Mouse (Mus musculus) MEL (cell line): ENCODE data around the gene Txndc8. TPM values are rescaled to one million over a fixed set of nuclear protein-coding genes. Genes with fewer than 3 reads are reported as not detected.

Experiments
- DNase-seq: peaks from one replicate; pipeline ENCODE4 v3.0.0; 2011; ENCODE audit warnings: low read depth, low spot score
- H3K27ac ChIP-seq: 2 replicates; pipeline ENCODE4 v1.5.1; 2012; ENCODE audit warnings: low read depth, mild to moderate bottlenecking, control low read depth, low read length, moderate library complexity; ENCODE audit not compliant: control insufficient read depth
- H3K27me3 ChIP-seq, 2 experiments: fragments of 150-350 bp in 1 of 2; sonication (generic) in 1 of 2; 2 replicates each; pipeline ENCODE4 v1.6.1; 2012; ENCODE audit warnings: low read length in 2 of 2, mild to moderate bottlenecking in 2 of 2, improper control_type of control experiment in 1 of 2, moderate library complexity in 1 of 2; ENCODE audit not compliant: insufficient read depth in 2 of 2, control insufficient read depth in 1 of 2
- H3K36me3 ChIP-seq, 2 experiments: 2 replicates each; pipeline ENCODE4 v1.6.1; 2012 to 2014; ENCODE audit warnings: low read length in 2 of 2, improper control_type of control experiment in 1 of 2, inconsistent platforms in 1 of 2, mild to moderate bottlenecking in 1 of 2; ENCODE audit not compliant: insufficient read depth in 2 of 2, control insufficient read depth in 1 of 2
- H3K4me1 ChIP-seq, 2 experiments: fragments of 150-350 bp in 1 of 2; sonication (generic) in 1 of 2; 2 replicates each; pipeline ENCODE4 v1.6.1; 2012; ENCODE audit warnings: low read length in 2 of 2, improper control_type of control experiment in 1 of 2, mild to moderate bottlenecking in 1 of 2; ENCODE audit not compliant: insufficient read depth in 2 of 2, control insufficient read depth in 1 of 2
- H3K4me3 ChIP-seq, 2 experiments: fragments of 150-350 bp in 1 of 2; sonication (generic) in 1 of 2; 2 replicates each; pipeline ENCODE4 v1.5.1; 2012; ENCODE audit warnings: low read depth in 2 of 2, low read length in 2 of 2, mild to moderate bottlenecking in 2 of 2, moderate library complexity in 2 of 2, control low read depth in 1 of 2, improper control_type of control experiment in 1 of 2; ENCODE audit not compliant: control insufficient read depth in 1 of 2, insufficient read depth in 1 of 2
- H3K79me2 ChIP-seq: 2 replicates; pipeline ENCODE4 v1.6.1; 2012; ENCODE audit warnings: mild to moderate bottlenecking, low read length, moderate library complexity; ENCODE audit not compliant: control insufficient read depth, poor library complexity, insufficient read depth
- H3K9ac ChIP-seq: 2 replicates; pipeline ENCODE4 v1.6.1; 2012; ENCODE audit warnings: low read depth, mild to moderate bottlenecking, control low read depth, low read length, moderate library complexity; ENCODE audit not compliant: control insufficient read depth, poor library complexity, severe bottlenecking
- H3K9me3 ChIP-seq: fragments of 150-350 bp; sonication (generic); replicated peaks from 2 replicates; pipeline ENCODE4 v1.6.1; 2012; ENCODE audit warnings: mild to moderate bottlenecking, low read length, improper control_type of control experiment, moderate library complexity; ENCODE audit not compliant: insufficient read depth
- BHLHE40 ChIP-seq: IDR thresholded peaks from 2 replicates; pipeline ENCODE4 v1.6.1; 2012; ENCODE audit warnings: low read depth, mild to moderate bottlenecking, inconsistent platforms, low read length, improper control_type of control experiment, borderline replicate concordance
- CHD1 ChIP-seq: IDR thresholded peaks from 2 replicates; pipeline ENCODE4 v1.6.1; 2012; ENCODE audit warnings: low read depth, mild to moderate bottlenecking, inconsistent platforms, low read length, improper control_type of control experiment
- CTCF ChIP-seq, 3 experiments: IDR thresholded peaks in 2 of 3; conservative IDR thresholded peaks in 1 of 3; 2 replicates each; pipeline ENCODE4 v1.5.1; 2011 to 2012; ENCODE audit warnings: low read length in 3 of 3, low read depth in 2 of 3, mild to moderate bottlenecking in 2 of 3, improper control_type of control experiment in 1 of 3, inconsistent platforms in 1 of 3, mixed read lengths in 1 of 3, moderate library complexity in 1 of 3; ENCODE audit not compliant: control insufficient read depth in 1 of 3, insufficient read depth in 1 of 3, poor library complexity in 1 of 3, severe bottlenecking in 1 of 3
- E2F4 ChIP-seq: IDR thresholded peaks from 2 replicates; pipeline ENCODE4 v1.6.1; 2011; ENCODE audit warnings: low read depth, low read length, improper control_type of control experiment, borderline replicate concordance
- EP300 ChIP-seq, 2 experiments: IDR thresholded peaks; 2 replicates each; pipeline ENCODE4 v1.6.1; 2011; ENCODE audit warnings: improper control_type of control experiment in 2 of 2, low read length in 2 of 2, low read depth in 1 of 2, mild to moderate bottlenecking in 1 of 2
- GABPA ChIP-seq: IDR thresholded peaks from 2 replicates; pipeline ENCODE4 v1.6.1; 2012; ENCODE audit warnings: low read depth, mild to moderate bottlenecking, inconsistent platforms, low read length, improper control_type of control experiment, moderate library complexity
- HCFC1 ChIP-seq: IDR thresholded peaks from 2 replicates; pipeline ENCODE4 v1.6.1; 2012; ENCODE audit warnings: low read depth, mild to moderate bottlenecking, inconsistent platforms, low read length, improper control_type of control experiment, moderate library complexity
- JUND ChIP-seq: IDR thresholded peaks from 2 replicates; pipeline ENCODE4 v1.6.1; 2011; ENCODE audit warnings: low read depth, mild to moderate bottlenecking, improper control_type of control experiment, low read length
- KAT2A ChIP-seq: conservative IDR thresholded peaks from 2 replicates; pipeline ENCODE4 v1.6.1; 2012; ENCODE audit warnings: low read depth, low read length, improper control_type of control experiment, inconsistent platforms
- MAFK ChIP-seq: IDR thresholded peaks from 2 replicates; pipeline ENCODE4 v1.6.1; 2011; ENCODE audit warnings: low read depth, mild to moderate bottlenecking, low read length, improper control_type of control experiment, borderline replicate concordance
- MAX ChIP-seq: IDR thresholded peaks from 2 replicates; pipeline ENCODE4 v1.6.1; 2011; ENCODE audit warnings: low read length, improper control_type of control experiment
- MAZ ChIP-seq: IDR thresholded peaks from 2 replicates; pipeline ENCODE4 v1.6.1; 2012; ENCODE audit warnings: low read depth, mild to moderate bottlenecking, inconsistent platforms, low read length, improper control_type of control experiment
- MXI1 ChIP-seq: IDR thresholded peaks from 2 replicates; pipeline ENCODE4 v1.6.1; 2011; ENCODE audit warnings: mild to moderate bottlenecking, low read depth, low read length, improper control_type of control experiment
- MYB ChIP-seq: IDR thresholded peaks from 2 replicates; pipeline ENCODE4 v1.6.1; 2011; ENCODE audit warnings: mild to moderate bottlenecking, low read depth, low read length, improper control_type of control experiment
- NELFE ChIP-seq: IDR thresholded peaks from 2 replicates; pipeline ENCODE4 v1.6.1; 2011; ENCODE audit warnings: low read depth, low read length, improper control_type of control experiment
- NRF1 ChIP-seq: IDR thresholded peaks from 2 replicates; pipeline ENCODE4 v1.6.1; 2014; ENCODE audit warnings: low read depth, mild to moderate bottlenecking, inconsistent platforms, low read length, improper control_type of control experiment, moderate library complexity; ENCODE audit not compliant: poor library complexity, insufficient read depth, severe bottlenecking
- POLR2A ChIP-seq, 2 experiments: IDR thresholded peaks; 2 replicates each; pipeline ENCODE4 v1.6.1; 2011 to 2012; ENCODE audit warnings: low read length in 2 of 2, mild to moderate bottlenecking in 2 of 2, control low read depth in 1 of 2, improper control_type of control experiment in 1 of 2, low read depth in 1 of 2, moderate library complexity in 1 of 2; ENCODE audit not compliant: control insufficient read depth in 1 of 2, insufficient read depth in 1 of 2, poor library complexity in 1 of 2
- POLR2AphosphoS2 ChIP-seq: IDR thresholded peaks from 2 replicates; pipeline ENCODE4 v1.6.1; 2011; ENCODE audit warnings: low read length, improper control_type of control experiment
- POLR2AphosphoS5 ChIP-seq: IDR thresholded peaks from 2 replicates; pipeline ENCODE4 v1.6.1; 2012; ENCODE audit warnings: low read depth, borderline replicate concordance, mild to moderate bottlenecking, inconsistent platforms, low read length, moderate library complexity, mixed read lengths
- RAD21 ChIP-seq: IDR thresholded peaks from 2 replicates; pipeline ENCODE4 v1.6.1; 2011; ENCODE audit warnings: mild to moderate bottlenecking, low read depth, low read length, improper control_type of control experiment
- RCOR1 ChIP-seq: IDR thresholded peaks from 2 replicates; pipeline ENCODE4 v1.6.1; 2012; ENCODE audit warnings: low read depth, mild to moderate bottlenecking, inconsistent platforms, low read length, improper control_type of control experiment
- SMC3 ChIP-seq: IDR thresholded peaks from 2 replicates; pipeline ENCODE4 v1.6.1; 2011; ENCODE audit warnings: low read depth, low read length, improper control_type of control experiment
- TAL1 ChIP-seq: IDR thresholded peaks from 2 replicates; pipeline ENCODE4 v1.6.1; 2012; ENCODE audit warnings: mild to moderate bottlenecking, inconsistent platforms, low read length, moderate library complexity, mixed read lengths
- TBP ChIP-seq: IDR thresholded peaks from 2 replicates; pipeline ENCODE4 v1.8.0; 2011; ENCODE audit warnings: low read depth, low read length, improper control_type of control experiment
- UBTF ChIP-seq: IDR thresholded peaks from 2 replicates; pipeline ENCODE4 v1.6.1; 2012; ENCODE audit warnings: low read depth, mild to moderate bottlenecking, inconsistent platforms, low read length, improper control_type of control experiment, moderate library complexity, borderline replicate concordance; ENCODE audit not compliant: insufficient read depth
- USF1 ChIP-seq: IDR thresholded peaks from 2 replicates; pipeline ENCODE4 v1.6.1; 2014; ENCODE audit warnings: low read depth, mild to moderate bottlenecking, inconsistent platforms, low read length, improper control_type of control experiment, moderate library complexity
- USF2 ChIP-seq, 2 experiments: IDR thresholded peaks; 2 replicates each; pipeline ENCODE4 v1.6.1; 2011 to 2012; ENCODE audit warnings: improper control_type of control experiment in 2 of 2, low read length in 2 of 2, borderline replicate concordance in 1 of 2, inconsistent platforms in 1 of 2, low read depth in 1 of 2, mild to moderate bottlenecking in 1 of 2; ENCODE audit not compliant: insufficient read depth in 1 of 2
- ZC3H11A ChIP-seq: IDR thresholded peaks from 2 replicates; pipeline ENCODE4 v1.6.1; 2012; ENCODE audit warnings: low read depth, mild to moderate bottlenecking, inconsistent platforms, low read length, improper control_type of control experiment
- ZKSCAN1 ChIP-seq: IDR thresholded peaks from 2 replicates; pipeline ENCODE4 v1.6.1; 2012; ENCODE audit warnings: low read depth, mild to moderate bottlenecking, inconsistent platforms, low read length, improper control_type of control experiment, moderate library complexity
- ZMIZ1 ChIP-seq: IDR thresholded peaks from 2 replicates; pipeline ENCODE4 v1.6.1; 2012; ENCODE audit warnings: low read depth, mild to moderate bottlenecking, inconsistent platforms, low read length, improper control_type of control experiment, moderate library complexity
- ZNF384 ChIP-seq: IDR thresholded peaks from 2 replicates; pipeline ENCODE4 v1.6.1; 2012; ENCODE audit warnings: low read depth, mild to moderate bottlenecking, inconsistent platforms, low read length, improper control_type of control experiment
- polyA plus RNA-seq, 2 experiments: library from polyadenylated mRNA; stranded (reverse) in 1 of 2; unstranded in 1 of 2; fragments of >175 nt in 1 of 2; fragments of >200 nt in 1 of 2; gene quantifications; 2 replicates each; pipeline versions ENCODE4 v1.2.1 to v1.2.4; 2012; ENCODE audit warnings: low replicate concordance in 2 of 2, low read depth in 1 of 2; ENCODE audit not compliant: insufficient read length in 2 of 2, insufficient read depth in 1 of 2, missing spikeins in 1 of 2
- total RNA-seq: library from RNA; depleted of rRNA; stranded (reverse); fragments of 300-350 nt; gene quantifications from 2 replicates; pipeline ENCODE4 v1.2.3, GENCODE M21; 2012

Txndc8 gene
- total and polyA plus RNA-seq, 3 experiments, result not detected

DNA sequence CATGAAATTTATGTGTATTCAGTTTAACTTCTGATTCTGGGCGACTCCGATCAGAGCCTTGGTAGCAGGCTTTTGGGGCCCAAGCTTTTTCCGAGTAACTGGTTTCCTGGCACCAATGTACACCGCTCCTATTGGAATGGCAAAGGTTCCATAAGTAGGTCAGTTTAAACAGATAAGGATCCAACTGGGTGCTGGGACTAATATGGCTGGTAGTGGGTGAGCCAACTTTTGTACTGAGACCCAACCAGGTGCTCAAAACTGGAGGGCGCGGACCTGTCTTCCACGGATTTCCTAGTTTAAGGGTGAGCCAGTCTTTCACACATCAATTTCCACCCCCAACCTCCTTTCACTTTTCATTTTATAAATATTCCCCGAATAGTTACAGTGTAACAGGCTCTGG, 53.9 kb downstream of the Txndc8 start:
- Histone ChIP-seq H3K9me3 (no peaks in the 10 kb centered on the region), H3K4me1 (peaks cover 3 to 15% of the 10 kb centered on the region in 2 experiments), H3K36me3 (peaks cover 18 to 23% of the 10 kb centered on the region in 2 experiments), H3K27ac (peak overlapping the region; percentile 33), H3K79me2 (peaks cover 47% of the 10 kb centered on the region), H3K27me3 (no peaks in the 10 kb centered on the region), H3K9ac (peak overlapping the region; percentile 86), H3K4me3 (peak overlapping the region; percentile 84 to 93)
- DNase-seq, result peak; percentile 36
- TF ChIP-seq E2F4, result no peak
- peak in 1 of 2 experiments; percentile 18; a peak in 1 of 4 replicates for TF ChIP-seq POLR2A (IDR thresholded peaks at IDR 0.05; ENCODE audit: control insufficient read depth in 1 of 2, insufficient read depth in 1 of 2, low read depth in 1 of 2, low read length in 2 of 2, poor library complexity in 1 of 2)
- peak; percentile 19; the same call in 1 of the 2 replicates for TF ChIP-seq CHD1

DNA sequence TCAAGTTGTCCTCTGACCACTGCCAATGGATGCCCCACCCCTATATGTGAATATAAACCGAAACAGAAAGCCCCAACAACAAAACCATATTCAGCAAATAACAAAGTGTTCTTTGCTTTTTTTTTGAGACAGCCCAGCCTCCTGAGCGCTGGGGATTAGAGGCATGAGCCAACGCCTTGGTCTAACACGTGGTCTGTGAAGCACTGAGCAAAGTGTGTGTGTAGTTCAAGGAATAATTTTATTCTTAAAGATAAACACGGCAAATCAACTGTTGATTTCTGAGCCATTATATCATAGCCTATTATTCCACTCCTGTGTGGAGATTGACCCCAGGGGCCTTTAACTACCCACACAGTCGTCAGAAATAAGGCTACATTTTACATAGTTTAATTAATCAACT, 54.3 kb downstream of the Txndc8 start:
- peak overlapping the region; percentile 33 for H3K27ac ChIP-seq
- H3K27me3 ChIP-seq, result no peaks in the 10 kb centered on the region
- H3K9ac ChIP-seq, result peak overlapping the region; percentile 86
- peak; percentile 57 for DNase-seq
- H3K9me3 ChIP-seq, result no peaks in the 10 kb centered on the region
- H3K4me3 ChIP-seq, result peak overlapping the region; percentile 84 to 93
- H3K79me2 ChIP-seq, result peaks cover 51% of the 10 kb centered on the region
- H3K4me1 ChIP-seq, result peaks cover 3 to 15% of the 10 kb centered on the region in 2 experiments
- H3K36me3 ChIP-seq, result peaks cover 18 to 23% of the 10 kb centered on the region in 2 experiments
- no peak for TF ChIP-seq ZC3H11A
- no peak for TF ChIP-seq NELFE
- TF ChIP-seq POLR2AphosphoS5, result no peak
- no peak for TF ChIP-seq RCOR1
- no peak for TF ChIP-seq UBTF
- no peak for TF ChIP-seq EP300 (IDR thresholded peaks at IDR 0.05; ENCODE audit: low read depth in 1 of 2, low read length in 2 of 2)
- TF ChIP-seq MXI1, result peak; percentile 99
- no peak for TF ChIP-seq POLR2A (IDR thresholded peaks at IDR 0.05; ENCODE audit: control insufficient read depth in 1 of 2, insufficient read depth in 1 of 2, low read depth in 1 of 2, low read length in 2 of 2, poor library complexity in 1 of 2)
- no peak for TF ChIP-seq CTCF (IDR thresholded peaks at IDR 0.05 in 2 of 3, conservative IDR thresholded peaks at IDR 0.05 in 1 of 3; ENCODE audit: control insufficient read depth in 1 of 3, insufficient read depth in 1 of 3, low read depth in 2 of 3, low read length in 3 of 3, poor library complexity in 1 of 3, severe bottlenecking in 1 of 3)
- 0 out of 2 replicates have a peak, but pooled peaks have one; percentile 37 for TF ChIP-seq ZNF384
- TF ChIP-seq POLR2AphosphoS2, result no peak
- TF ChIP-seq CHD1, result peak; percentile 75; the same call in 1 of the 2 replicates
- no peak for TF ChIP-seq TAL1
- TF ChIP-seq MAFK, result no peak
- TF ChIP-seq JUND, result no peak
- no peak for TF ChIP-seq USF2 (IDR thresholded peaks at IDR 0.05; ENCODE audit: borderline replicate concordance in 1 of 2, insufficient read depth in 1 of 2, low read depth in 1 of 2, low read length in 2 of 2)
- no peak for TF ChIP-seq MAZ
- TF ChIP-seq BHLHE40, result no peak
- TF ChIP-seq GABPA, result no peak
- peak; percentile 66; the same call in 1 of the 2 replicates for TF ChIP-seq USF1
- no peak for TF ChIP-seq TBP
- TF ChIP-seq E2F4, result no peak
- TF ChIP-seq MYB, result no peak
- no peak for TF ChIP-seq NRF1
- TF ChIP-seq RAD21, result no peak
- TF ChIP-seq ZKSCAN1, result no peak
- no peak for TF ChIP-seq SMC3
- peak; percentile 93 for TF ChIP-seq MAX
- TF ChIP-seq HCFC1, result no peak
- TF ChIP-seq ZMIZ1, result no peak
- TF ChIP-seq KAT2A, result no peak
